Mouse (Mus musculus) liver, embryonic 16.5 days (tissue): ENCODE measurements around the gene Dda1. TPM values are rescaled to one million over a fixed set of nuclear protein-coding genes. Genes with fewer than 3 reads are reported as not detected.
A peak's percentile ranks its signal among the peaks of the same experiment; 100 is the strongest.

ENCODE experiments used
- ATAC-seq: fragments of 200-750 bp; cut with Nextera tagmentation; 2 replicates; pipeline ENCODE4 v1.8.0; 2017; ENCODE audit warnings: low read depth, mild to moderate bottlenecking, moderate number of reproducible peaks, moderate library complexity
- H3K27ac ChIP-seq: fragments of 300-500 bp; sonication (generic); 2 replicates; pipeline ENCODE4 v1.5.1; 2014; ENCODE audit warnings: mild to moderate bottlenecking, low read length
- H3K27me3 ChIP-seq: fragments of 300-500 bp; sonication (generic); 2 replicates; pipeline ENCODE4 v1.6.1; 2014; ENCODE audit warnings: low read depth, low read length, mixed read lengths; ENCODE audit not compliant: control insufficient read depth, insufficient read depth
- H3K36me3 ChIP-seq: fragments of 300-500 bp; sonication (generic); 2 replicates; pipeline ENCODE4 v1.6.1; 2014; ENCODE audit warnings: mild to moderate bottlenecking; ENCODE audit not compliant: control insufficient read depth, insufficient read depth
- H3K4me1 ChIP-seq: fragments of 300-500 bp; sonication (generic); 2 replicates; pipeline ENCODE4 v1.6.1; 2014; ENCODE audit warnings: low read depth, low read length, mixed read lengths; ENCODE audit not compliant: control insufficient read depth
- H3K4me2 ChIP-seq: fragments of 300-500 bp; sonication (generic); 2 replicates; pipeline ENCODE4 v1.6.1; 2014; ENCODE audit warnings: low read depth, low read length, mixed read lengths
- H3K4me3 ChIP-seq: fragments of 300-500 bp; sonication (generic); 2 replicates; pipeline ENCODE4 v1.5.1; 2014; ENCODE audit warnings: low read depth, mild to moderate bottlenecking, low read length
- H3K9ac ChIP-seq: fragments of 300-500 bp; sonication (generic); 2 replicates; pipeline ENCODE4 v1.6.1; 2014; ENCODE audit warnings: low read depth, low read length
- H3K9me3 ChIP-seq: fragments of 300-500 bp; sonication (generic); replicated peaks from 2 replicates; pipeline ENCODE4 v1.6.1; 2016; ENCODE audit warnings: low read length; ENCODE audit not compliant: control insufficient read depth
- WGBS: fragments of 180-500 bp; shearing (Covaris S2); extraction: QIAGEN DNeasy Blood & Tissue Kit; methylation state at CpG from one replicate; pipeline ENCODE4 v1.1.7; 2014; ENCODE audit not compliant: insufficient replicate concordance; 5-methylcytosine and 5-hydroxymethylcytosine counted together
- polyA plus RNA-seq: library from polyadenylated mRNA; unstranded; fragments of >200 nt; fragmentation: Nextera tagmentation; extraction: Ambion mirVana; gene quantifications from 2 replicates; pipeline ENCODE4 v1.2.1, GENCODE M21; 2015

Gene Dda1
- polyA plus RNA-seq, 1 experiment from 2014 or later: 32.8 TPM

DNA sequence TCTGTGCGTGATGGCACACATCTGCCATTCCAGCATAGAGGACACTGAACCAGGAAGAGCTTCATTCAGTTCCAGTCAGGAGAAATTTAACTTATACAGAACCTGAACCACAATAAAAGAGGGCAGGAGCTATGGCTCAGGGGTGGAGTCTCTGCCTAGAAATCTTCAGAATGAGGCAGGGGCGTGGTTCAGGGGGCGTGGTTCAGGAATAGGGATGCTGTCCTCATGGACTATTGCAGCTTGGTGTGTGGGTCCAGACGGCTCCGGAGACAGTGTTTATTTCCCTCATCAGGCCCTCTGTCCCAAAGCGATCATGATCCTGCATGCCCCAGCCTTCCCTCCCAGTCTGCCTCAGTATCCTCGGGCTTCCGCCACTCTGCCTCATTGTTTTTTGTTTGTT is 14.3 kb upstream of the Dda1 start:
- peaks cover 5% of the 10 kb centered on the region for H3K4me1 ChIP-seq
- H3K27me3 ChIP-seq: no peaks in the 10 kb centered on the region
- no peak overlapping the region for H3K4me2 ChIP-seq
- H3K9ac ChIP-seq: no peak overlapping the region
- 65% methylated on average over 8 of the region's 8 CpGs for WGBS
- no peaks in the 10 kb centered on the region for H3K9me3 ChIP-seq
- H3K36me3 ChIP-seq: no peaks in the 10 kb centered on the region
- H3K4me3 ChIP-seq: no peak overlapping the region
- no peak for ATAC-seq
- no peak overlapping the region for H3K27ac ChIP-seq

DNA sequence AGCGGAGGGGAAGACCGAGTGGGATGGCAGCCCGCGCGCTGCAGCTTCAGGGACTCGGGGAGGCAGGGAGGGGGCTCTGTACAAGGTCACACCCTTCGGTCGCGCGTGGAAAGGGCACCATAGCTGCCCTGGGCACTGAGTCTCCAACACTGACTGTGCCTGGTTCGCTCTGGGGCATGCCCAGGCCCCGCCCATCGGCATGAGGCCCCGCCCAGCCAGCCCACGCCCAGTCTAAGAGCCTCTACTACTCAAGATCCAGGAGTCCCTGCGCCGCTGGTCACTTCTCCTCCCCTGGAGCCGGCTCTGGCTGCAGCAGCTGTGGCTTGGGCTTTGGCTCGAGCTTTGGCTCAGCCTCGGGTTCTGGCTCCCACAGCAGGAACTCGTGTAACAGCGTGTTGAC is 12.1 kb upstream of the Dda1 start:
- WGBS: 46% methylated on average over 22 of the region's 22 CpGs
- Histone ChIP-seq H3K27ac (no peak overlapping the region), H3K9ac (no peak overlapping the region), H3K9me3 (no peaks in the 10 kb centered on the region), H3K4me2 (no peak overlapping the region), H3K4me1 (peaks cover 5% of the 10 kb centered on the region), H3K36me3 (no peaks in the 10 kb centered on the region), H3K4me3 (no peak overlapping the region), H3K27me3 (no peaks in the 10 kb centered on the region)
- peak; percentile 57; the same call in 1 of the 2 replicates for ATAC-seq

DNA sequence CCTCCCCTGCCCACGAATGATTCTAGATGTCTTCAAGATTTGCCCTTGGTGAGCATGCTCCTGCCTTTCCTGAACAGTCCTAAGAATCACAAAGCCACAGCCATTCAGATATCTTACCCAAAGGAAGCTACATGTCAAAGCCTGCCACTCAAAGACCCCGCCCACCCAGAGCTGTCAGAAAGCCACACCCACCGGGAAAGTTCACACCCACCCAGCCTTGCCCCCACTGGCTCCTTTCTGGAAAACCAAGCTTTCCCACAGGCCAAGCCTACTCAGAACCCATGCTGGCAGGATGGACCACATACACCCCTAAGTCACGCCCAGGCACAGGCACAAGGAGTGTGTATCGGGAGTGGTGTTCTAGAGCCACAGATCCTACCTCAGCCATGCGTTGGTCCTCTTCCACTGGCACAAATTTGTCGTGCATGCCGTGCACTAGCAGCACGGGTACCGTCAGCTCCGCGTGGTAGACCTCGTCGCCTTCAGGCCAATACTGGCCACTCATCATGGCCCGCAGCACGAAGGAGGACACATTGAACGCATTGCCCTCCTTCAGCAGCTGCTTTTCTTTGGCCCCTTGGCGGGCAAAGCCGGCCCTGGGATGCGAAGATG is 11.2 kb upstream of the Dda1 start:
- no peak overlapping the region for H3K9ac ChIP-seq
- no peak for ATAC-seq
- no peak overlapping the region for H3K27ac ChIP-seq
- no peak overlapping the region for H3K4me3 ChIP-seq
- WGBS: 75% methylated on average over 20 of the region's 20 CpGs
- peaks cover 9% of the 10 kb centered on the region for H3K4me1 ChIP-seq
- H3K4me2 ChIP-seq: no peak overlapping the region
- no peaks in the 10 kb centered on the region for H3K9me3 ChIP-seq
- H3K27me3 ChIP-seq: no peaks in the 10 kb centered on the region
- H3K36me3 ChIP-seq: no peaks in the 10 kb centered on the region

DNA sequence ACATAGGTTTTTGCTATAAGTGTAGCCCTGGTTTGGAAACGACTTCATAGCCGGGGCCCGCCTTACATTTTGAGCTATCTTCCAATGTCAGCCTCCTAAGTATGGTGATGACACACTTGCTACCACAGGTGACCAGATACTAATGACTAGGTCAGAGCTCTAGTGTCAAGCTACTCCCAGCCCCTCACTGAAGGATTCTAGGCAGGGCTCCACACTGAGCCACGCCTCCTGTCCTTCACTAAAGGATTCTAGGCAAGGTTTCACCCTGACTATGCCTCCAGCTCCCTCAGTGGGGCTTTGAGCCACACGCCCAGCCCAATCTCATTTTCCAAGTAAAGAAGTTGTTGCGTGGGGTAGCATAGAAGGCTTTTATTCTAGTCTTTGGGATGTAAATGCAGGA is 8.3 kb upstream of the Dda1 start:
- 83% methylated on average over 6 of the region's 6 CpGs for WGBS
- Histone ChIP-seq H3K4me1 (peaks cover 27% of the 10 kb centered on the region), H3K4me3 (no peak overlapping the region), H3K27ac (no peak overlapping the region), H3K9ac (no peak overlapping the region), H3K4me2 (no peak overlapping the region), H3K36me3 (no peaks in the 10 kb centered on the region), H3K27me3 (no peaks in the 10 kb centered on the region), H3K9me3 (no peaks in the 10 kb centered on the region)
- ATAC-seq: no peak

DNA sequence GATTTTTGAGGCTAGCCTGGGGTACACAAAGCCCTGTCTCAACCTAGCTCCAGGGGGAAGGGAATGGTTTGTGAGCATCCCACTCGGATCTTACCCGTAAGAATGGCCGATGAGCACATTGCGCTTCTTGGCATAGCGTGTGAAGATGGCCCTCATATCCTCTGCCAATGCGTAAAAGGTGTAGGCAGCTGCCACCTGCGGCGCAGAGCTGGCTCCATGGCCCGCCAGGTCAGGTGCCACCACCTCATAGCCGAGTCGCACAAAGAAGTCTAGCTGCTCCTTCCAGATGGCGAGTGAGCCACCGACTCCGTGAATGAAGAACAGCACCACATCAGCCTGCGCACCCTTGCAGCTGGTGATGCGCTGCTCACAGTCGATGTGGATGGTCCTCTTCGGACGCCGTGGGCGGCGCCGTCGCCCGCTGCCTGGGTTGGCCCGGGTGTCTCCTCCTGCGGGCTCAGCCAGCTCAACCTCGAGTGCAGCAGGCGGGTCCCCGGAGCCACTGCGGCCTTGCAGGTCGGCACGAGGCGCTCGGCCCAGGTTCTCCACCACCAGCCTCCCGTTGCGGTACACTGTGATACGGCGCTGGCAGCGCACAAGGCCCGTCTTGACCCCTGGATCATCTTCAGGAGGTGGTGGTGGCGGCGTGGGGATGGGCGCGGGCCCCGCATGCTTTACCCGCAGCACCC is 7.7 kb upstream of the Dda1 start:
- no peak overlapping the region for H3K4me2 ChIP-seq
- H3K4me1 ChIP-seq: peaks cover 32% of the 10 kb centered on the region
- ATAC-seq: no peak
- H3K36me3 ChIP-seq: no peaks in the 10 kb centered on the region; the same call in 1 of the 2 replicates
- no peaks in the 10 kb centered on the region for H3K27me3 ChIP-seq
- H3K9ac ChIP-seq: no peak overlapping the region
- no peak overlapping the region for H3K4me3 ChIP-seq
- no peak overlapping the region for H3K27ac ChIP-seq
- 86% methylated on average over 47 of the region's 47 CpGs for WGBS
- no peaks in the 10 kb centered on the region for H3K9me3 ChIP-seq

DNA sequence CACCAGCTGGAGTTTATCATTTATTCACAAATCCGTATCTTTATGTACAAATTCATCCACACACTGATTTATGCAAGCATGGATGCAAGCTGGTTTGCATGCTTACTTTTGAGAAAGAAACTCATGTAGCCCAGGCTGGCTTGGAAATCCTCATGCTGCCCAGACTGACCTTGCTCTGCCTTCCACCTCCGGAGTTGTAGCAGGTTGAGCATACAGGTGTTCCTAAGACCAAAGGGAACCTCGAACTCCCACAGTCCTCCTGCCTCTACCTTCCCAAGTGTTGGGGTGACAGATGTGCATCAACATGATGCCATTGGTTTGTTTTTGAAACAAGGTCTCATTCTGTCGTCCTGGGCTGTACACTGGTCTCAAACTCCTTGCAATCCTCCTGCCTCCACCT is 6.8 kb upstream of the Dda1 start:
- WGBS: 59% methylated on average over 4 of the region's 4 CpGs
- Histone ChIP-seq H3K9me3 (no peaks in the 10 kb centered on the region), H3K36me3 (no peaks in the 10 kb centered on the region; the same call in 1 of the 2 replicates), H3K4me3 (no peak overlapping the region), H3K27me3 (no peaks in the 10 kb centered on the region), H3K9ac (no peak overlapping the region), H3K4me2 (peak overlapping the region; percentile 98), H3K4me1 (peaks cover 28% of the 10 kb centered on the region), H3K27ac (no peak overlapping the region)
- ATAC-seq: no peak

DNA sequence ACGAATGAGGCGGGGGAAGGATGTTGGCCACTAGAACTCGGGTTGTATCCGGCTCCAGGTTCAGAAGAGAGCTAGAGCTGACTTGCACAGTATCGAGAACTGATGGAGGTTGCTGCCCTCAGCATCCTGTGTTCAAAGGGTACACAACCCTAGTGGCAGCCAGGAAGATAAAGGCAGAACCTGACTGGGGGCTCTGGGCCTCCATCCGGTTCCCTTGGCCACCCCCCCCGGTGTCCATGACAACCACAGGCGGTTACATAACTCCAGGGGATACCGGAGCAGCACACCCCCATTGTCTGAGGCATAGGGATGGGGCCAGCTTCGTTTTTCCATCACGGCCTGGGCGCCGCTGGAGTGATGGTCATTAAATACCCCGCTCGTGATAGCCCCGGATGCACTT is 6.2 kb upstream of the Dda1 start:
- WGBS: 4% methylated on average over 16 of the region's 16 CpGs
- Histone ChIP-seq H3K4me2 (peak overlapping the region; percentile 98), H3K27ac (no peak overlapping the region), H3K27me3 (no peaks in the 10 kb centered on the region), H3K4me1 (peaks cover 27% of the 10 kb centered on the region), H3K36me3 (no peaks in the 10 kb centered on the region; the same call in 1 of the 2 replicates), H3K4me3 (peak overlapping the region; percentile 90), H3K9ac (peak overlapping the region; percentile 91), H3K9me3 (no peaks in the 10 kb centered on the region)
- ATAC-seq: no peak

DNA sequence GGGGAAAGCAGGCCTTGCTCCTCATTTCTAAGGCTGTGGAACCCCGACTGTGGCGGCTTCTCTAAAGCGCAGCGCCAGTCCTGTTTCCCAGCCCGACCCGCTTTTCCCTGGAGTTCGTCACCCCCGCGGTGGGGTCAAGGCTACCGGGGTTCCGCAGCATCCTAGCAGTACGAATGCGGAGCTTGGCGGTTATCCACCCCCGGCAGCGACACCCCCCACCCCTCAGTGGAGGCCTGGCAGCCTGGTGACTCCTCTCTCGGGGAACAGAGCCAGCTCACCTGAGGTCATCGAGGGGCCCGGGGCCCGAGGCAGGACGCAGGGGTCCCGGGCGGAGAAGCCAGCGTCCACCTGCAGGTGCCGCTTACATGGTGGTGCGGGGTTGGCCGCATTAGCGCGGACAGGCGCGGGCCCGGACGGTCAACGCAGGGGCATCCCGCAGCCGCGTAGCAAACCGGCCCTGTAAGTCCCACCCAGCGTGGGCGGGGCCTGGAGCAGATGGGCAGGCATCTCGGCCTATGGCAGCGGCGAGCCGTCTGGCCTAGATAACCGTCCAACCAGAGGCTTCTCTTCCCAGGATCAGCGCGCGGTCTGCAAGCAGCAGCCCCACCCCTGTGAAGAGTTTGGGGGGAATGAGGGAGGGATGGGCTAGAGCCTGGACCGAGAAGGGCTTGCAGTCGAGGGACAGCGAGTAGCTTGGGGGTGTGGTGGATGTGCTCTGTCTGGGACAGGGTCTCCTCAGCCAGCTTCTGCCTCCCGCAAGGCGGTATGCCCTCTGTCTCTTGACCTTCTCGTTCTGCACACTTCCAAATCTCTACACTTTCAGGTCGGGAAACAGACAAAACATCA is 5.6 kb upstream of the Dda1 start, which contains the start of gene Abhd8:
TSS of gene Abhd8 (minus strand) at position 468 of the 846 bp plus-strand sequence.
- Histone ChIP-seq H3K4me2 (peak within 1 kb of the TSS; percentile 98), H3K36me3 (no peaks in the 10 kb centered on the region; the same call in 1 of the 2 replicates), H3K4me3 (peak within 1 kb of the TSS; percentile 90), H3K9ac (peak within 1 kb of the TSS; percentile 91), H3K9me3 (no peaks in the 10 kb centered on the region), H3K27me3 (no peaks in the 10 kb centered on the region), H3K27ac (peak within 1 kb of the TSS; percentile 50), H3K4me1 (peaks cover 27% of the 10 kb centered on the region)
- ATAC-seq: peak; percentile 76
- WGBS: under 1% methylated on average over 54 of the region's 55 CpGs
